Mouse (Mus musculus): Measurements from ENCODE around the gene Snx22. TPM values are rescaled to one million over a fixed set of nuclear protein-coding genes. Genes with fewer than 3 reads are reported as not detected.

Snx22 gene
- polyA plus RNA-seq, 1 experiment from 2014 or later, result 34.9 TPM

DNA sequence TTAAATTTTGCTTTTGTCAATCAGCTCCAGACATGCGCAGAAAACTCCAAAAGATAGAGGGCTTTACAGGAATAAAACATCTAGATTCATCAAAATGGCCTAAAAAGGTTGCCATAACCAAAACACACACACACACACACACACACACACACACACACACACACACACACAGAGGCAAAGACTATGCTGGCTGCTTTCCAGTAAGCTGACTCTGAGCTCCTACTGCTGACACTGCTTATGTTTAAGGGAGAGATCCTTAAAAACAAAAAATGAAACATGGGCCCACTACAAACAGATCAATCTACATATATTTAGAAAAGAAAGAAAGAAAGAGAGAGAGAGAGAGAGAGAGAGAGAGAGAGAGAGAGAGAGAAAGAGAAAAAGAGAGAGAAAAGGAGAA, 16.8 kb downstream of the Snx22 start:
- Histone ChIP-seq H3K27me3 (no peaks in the 10 kb centered on the region), H3K36me3 (replicated peaks) (no peaks in the 10 kb centered on the region), H3K27ac (replicated peaks) (no peak overlapping the region), H3K9me3 (replicated peaks) (0 out of 2 replicates have a peak, but pooled peaks cover 7% of the 10 kb centered on the region), H3K4me2 (no peak overlapping the region), H3K9ac (no peak overlapping the region), H3K4me3 (replicated peaks) (no peak overlapping the region), H3K4me1 (replicated peaks) (no peaks in the 10 kb centered on the region)
- no peak for ATAC-seq (ENCODE audit: insufficient read depth)
- 79% methylated on average over 1 of the region's 1 CpGs for WGBS (ENCODE audit: insufficient replicate concordance)

DNA sequence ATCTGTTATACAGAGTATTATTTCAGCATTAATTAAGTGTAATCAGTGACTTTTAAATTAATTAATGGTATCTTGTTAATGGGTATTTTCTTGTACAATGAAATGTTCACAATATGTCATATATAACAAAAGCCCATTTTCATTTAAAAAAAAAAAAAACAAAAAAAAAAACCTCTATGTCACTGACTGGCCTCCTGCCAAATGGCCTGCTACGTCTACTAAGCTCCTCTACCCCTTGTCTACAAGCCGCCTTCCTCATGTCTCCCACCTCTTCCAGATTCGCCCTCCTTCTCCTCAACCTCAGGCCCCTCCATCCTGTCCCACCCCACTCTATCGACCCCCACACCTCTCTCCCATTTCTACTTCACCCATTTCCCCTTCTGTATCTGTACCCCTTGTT, 18.0 kb downstream of the Snx22 start:
- H3K36me3 ChIP-seq (replicated peaks), result no peaks in the 10 kb centered on the region
- WGBS (ENCODE audit: insufficient replicate concordance), result 50% methylated on average over 4 of the region's 4 CpGs
- no peak overlapping the region for H3K9ac ChIP-seq
- no peak overlapping the region for H3K4me2 ChIP-seq
- H3K9me3 ChIP-seq (replicated peaks), result 0 out of 2 replicates have a peak, but pooled peaks cover 7% of the 10 kb centered on the region
- H3K27me3 ChIP-seq, result no peaks in the 10 kb centered on the region
- no peak overlapping the region for H3K27ac ChIP-seq (replicated peaks)
- H3K4me1 ChIP-seq (replicated peaks), result no peaks in the 10 kb centered on the region
- no peak for ATAC-seq (ENCODE audit: insufficient read depth)
- no peak overlapping the region for H3K4me3 ChIP-seq (replicated peaks)

DNA sequence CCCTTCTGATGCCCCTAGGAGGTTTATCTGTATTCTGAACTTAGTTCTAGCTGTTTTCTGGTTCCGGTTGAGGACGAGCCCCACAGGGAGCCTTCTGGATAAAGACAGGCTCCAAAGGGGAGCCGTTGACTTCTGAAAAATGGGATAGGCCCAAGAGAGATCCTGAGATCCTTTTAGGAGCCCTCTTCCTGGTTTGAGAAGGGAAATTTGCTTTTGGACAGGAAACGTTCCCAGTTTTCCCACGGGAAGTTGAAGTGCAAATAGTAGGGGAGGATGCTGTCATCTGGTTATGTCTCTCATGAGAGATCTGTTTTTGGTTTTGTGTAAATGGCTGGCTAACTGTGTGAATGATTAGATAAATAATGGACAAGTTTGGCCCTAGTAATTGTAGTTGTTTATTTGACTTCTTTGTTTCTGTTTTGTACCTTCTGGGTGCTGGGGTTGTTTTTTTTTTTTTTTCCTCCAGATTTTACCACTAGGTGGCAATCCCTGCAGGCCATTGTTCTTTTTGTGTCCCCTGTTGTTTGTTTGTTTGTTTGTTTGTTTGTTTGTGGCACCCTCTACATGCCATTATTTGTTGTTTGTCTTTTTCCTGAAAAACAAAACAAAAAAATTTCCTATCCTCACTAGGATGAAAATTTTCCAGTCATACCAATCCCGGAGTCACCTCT, 19.5 kb downstream of the Snx22 start:
- Histone ChIP-seq H3K4me2 (no peak overlapping the region), H3K4me1 (replicated peaks) (no peaks in the 10 kb centered on the region), H3K9ac (no peak overlapping the region), H3K9me3 (replicated peaks) (0 out of 2 replicates have a peak, but pooled peaks cover 7% of the 10 kb centered on the region), H3K36me3 (replicated peaks) (no peaks in the 10 kb centered on the region), H3K27me3 (no peaks in the 10 kb centered on the region), H3K27ac (replicated peaks) (no peak overlapping the region), H3K4me3 (replicated peaks) (no peak overlapping the region)
- ATAC-seq (ENCODE audit: insufficient read depth), result no peak
- WGBS (ENCODE audit: insufficient replicate concordance), result 70% methylated on average over 6 of the region's 6 CpGs

DNA sequence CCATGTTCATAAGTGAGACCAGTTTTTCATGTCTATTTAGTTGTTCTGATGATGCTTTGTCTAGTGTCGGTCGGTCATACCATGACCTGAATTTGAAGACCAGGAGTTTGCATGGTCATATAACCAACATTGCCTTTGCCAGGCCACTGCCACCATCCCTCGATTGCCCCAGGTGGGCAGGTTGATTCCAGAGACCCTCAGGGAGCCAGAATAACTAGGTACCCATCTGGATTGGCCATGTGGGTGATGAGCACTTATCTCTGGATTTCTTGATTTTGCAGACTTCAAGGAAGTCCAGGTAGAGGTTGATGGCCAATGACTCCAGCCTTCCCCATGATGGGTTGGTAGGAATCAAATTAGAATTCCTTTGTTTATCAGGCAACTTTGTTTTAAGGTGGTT, 26.3 kb downstream of the Snx22 start:
- ATAC-seq (ENCODE audit: insufficient read depth), result no peak
- H3K9ac ChIP-seq, result no peak overlapping the region
- WGBS (ENCODE audit: insufficient replicate concordance), result 75% methylated on average over 3 of the region's 3 CpGs

DNA sequence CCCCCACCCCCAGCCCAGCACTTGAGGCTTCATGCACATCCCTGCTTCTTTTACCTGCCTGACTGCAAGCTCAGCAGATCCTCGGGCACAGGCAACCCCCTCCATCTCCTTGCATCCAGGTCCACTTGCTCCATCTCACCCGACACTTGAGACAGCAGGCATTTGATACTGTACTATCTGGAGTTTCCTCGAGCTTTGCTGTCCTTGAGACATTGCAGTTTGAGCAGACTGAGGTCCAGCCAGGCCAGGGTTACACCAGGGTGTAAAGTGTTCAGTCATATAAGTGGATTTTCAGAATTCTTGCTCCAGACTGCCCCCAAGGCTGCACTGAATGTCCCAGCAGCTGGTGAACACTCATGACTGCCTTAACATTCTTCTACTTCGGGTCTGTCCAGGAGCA, 27.2 kb downstream of the Snx22 start:
- 65% methylated on average over 4 of the region's 4 CpGs for WGBS (ENCODE audit: insufficient replicate concordance)
- no peak for ATAC-seq (ENCODE audit: insufficient read depth)

More for the DNA sequence above, 26.3 kb downstream of the Snx22 start:
- Histone ChIP-seq H3K36me3 (replicated peaks) (0 out of 2 replicates have a peak, but pooled peaks cover 9% of the 10 kb centered on the region), H3K4me1 (replicated peaks) (no peaks in the 10 kb centered on the region), H3K4me2 (no peak overlapping the region), H3K27me3 (no peaks in the 10 kb centered on the region), H3K4me3 (replicated peaks) (no peak overlapping the region), H3K27ac (replicated peaks) (no peak overlapping the region), H3K9me3 (replicated peaks) (no peaks in the 10 kb centered on the region)

DNA sequence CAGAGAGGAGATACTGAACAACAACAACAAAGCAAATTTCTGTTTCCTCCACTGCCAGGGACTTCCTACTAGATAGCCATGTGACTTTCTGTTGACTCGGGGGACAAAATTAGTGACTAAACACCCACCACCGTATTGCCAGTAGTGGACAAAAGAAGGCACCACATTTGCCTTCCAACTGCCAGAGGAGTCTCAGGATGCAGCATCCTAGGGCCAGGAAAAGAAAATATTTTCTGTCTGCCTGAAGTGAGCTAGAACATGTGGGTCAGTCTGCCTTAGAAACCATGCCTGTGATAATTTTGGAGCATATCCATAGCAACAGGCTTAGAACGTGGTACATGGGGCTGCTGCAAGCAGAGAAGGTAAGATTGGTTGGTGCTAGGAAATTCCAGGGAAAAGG, 28.7 kb downstream of the Snx22 start:
- 60% methylated on average over 3 of the region's 3 CpGs for WGBS (ENCODE audit: insufficient replicate concordance)
- Histone ChIP-seq H3K4me2 (no peak overlapping the region), H3K4me1 (replicated peaks) (no peaks in the 10 kb centered on the region), H3K27ac (replicated peaks) (no peak overlapping the region), H3K36me3 (replicated peaks) (peaks cover 15% of the 10 kb centered on the region; the same call in 1 of the 2 replicates), H3K9me3 (replicated peaks) (no peaks in the 10 kb centered on the region), H3K4me3 (replicated peaks) (no peak overlapping the region), H3K9ac (no peak overlapping the region), H3K27me3 (no peaks in the 10 kb centered on the region)
- no peak for ATAC-seq (ENCODE audit: insufficient read depth)

More for the DNA sequence above, 27.2 kb downstream of the Snx22 start:
- no peak overlapping the region for H3K27ac ChIP-seq (replicated peaks)
- H3K4me2 ChIP-seq, result no peak overlapping the region
- H3K9me3 ChIP-seq (replicated peaks), result no peaks in the 10 kb centered on the region
- 0 out of 2 replicates have a peak, but pooled peaks cover 12% of the 10 kb centered on the region for H3K36me3 ChIP-seq (replicated peaks)
- H3K4me1 ChIP-seq (replicated peaks), result no peaks in the 10 kb centered on the region
- H3K4me3 ChIP-seq (replicated peaks), result no peak overlapping the region
- no peak overlapping the region for H3K9ac ChIP-seq
- no peaks in the 10 kb centered on the region for H3K27me3 ChIP-seq

DNA sequence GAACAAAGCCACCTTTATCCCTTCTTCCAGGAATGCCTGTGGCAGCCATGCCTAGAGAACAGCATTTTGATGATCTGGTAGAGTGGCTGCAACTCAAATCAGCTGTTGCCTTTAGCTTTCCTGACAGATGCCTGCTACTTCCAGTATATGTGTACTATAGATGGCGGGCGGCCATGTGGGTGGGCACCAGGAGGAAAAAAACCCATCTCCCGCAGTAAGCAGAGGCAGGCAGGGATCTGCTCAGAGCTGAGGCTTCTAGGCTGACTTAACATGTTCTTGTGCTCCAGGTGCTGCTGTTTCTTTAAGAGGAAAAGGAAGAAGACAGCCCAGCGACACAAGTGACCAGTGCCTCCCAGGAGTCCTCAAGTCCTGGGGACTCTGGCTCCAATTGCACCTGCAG, 30.2 kb downstream of the Snx22 start:
- ATAC-seq (ENCODE audit: insufficient read depth), result no peak
- Histone ChIP-seq H3K9me3 (replicated peaks) (no peaks in the 10 kb centered on the region), H3K4me2 (no peak overlapping the region), H3K4me1 (replicated peaks) (no peaks in the 10 kb centered on the region), H3K27ac (replicated peaks) (no peak overlapping the region), H3K9ac (no peak overlapping the region), H3K4me3 (replicated peaks) (no peak overlapping the region), H3K36me3 (replicated peaks) (peaks cover 19% of the 10 kb centered on the region; the same call in 1 of the 2 replicates), H3K27me3 (no peaks in the 10 kb centered on the region)
- WGBS (ENCODE audit: insufficient replicate concordance), result 77% methylated on average over 4 of the region's 4 CpGs

DNA sequence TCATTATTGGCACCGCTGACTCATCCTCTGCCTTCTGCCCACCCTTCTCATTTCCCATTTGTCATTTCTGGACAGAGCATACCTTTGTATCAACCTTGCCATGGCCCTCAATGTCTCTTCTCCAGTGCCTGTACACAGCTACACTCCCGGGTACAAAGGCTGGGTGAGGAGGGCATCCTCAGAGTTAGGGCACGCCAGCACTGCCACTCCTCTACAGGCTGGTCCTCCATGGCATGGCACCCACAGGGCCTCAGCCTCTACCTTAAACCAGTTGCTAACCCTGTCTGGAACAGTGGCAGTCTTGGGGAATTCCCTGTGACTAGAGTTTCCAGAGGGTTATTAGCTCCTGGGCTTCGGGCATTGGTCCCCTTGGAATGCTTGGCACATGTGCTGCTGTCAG, 30.9 kb downstream of the Snx22 start:
- Histone ChIP-seq H3K27ac (replicated peaks) (no peak overlapping the region), H3K27me3 (no peaks in the 10 kb centered on the region), H3K9me3 (replicated peaks) (no peaks in the 10 kb centered on the region), H3K4me2 (no peak overlapping the region), H3K36me3 (replicated peaks) (peaks cover 19% of the 10 kb centered on the region; the same call in 1 of the 2 replicates), H3K9ac (no peak overlapping the region), H3K4me3 (replicated peaks) (no peak overlapping the region), H3K4me1 (replicated peaks) (no peaks in the 10 kb centered on the region)
- ATAC-seq (ENCODE audit: insufficient read depth), result no peak
- whole genome bisulfite sequencing (ENCODE audit: insufficient replicate concordance), result 86% methylated on average over 4 of the region's 4 CpGs

DNA sequence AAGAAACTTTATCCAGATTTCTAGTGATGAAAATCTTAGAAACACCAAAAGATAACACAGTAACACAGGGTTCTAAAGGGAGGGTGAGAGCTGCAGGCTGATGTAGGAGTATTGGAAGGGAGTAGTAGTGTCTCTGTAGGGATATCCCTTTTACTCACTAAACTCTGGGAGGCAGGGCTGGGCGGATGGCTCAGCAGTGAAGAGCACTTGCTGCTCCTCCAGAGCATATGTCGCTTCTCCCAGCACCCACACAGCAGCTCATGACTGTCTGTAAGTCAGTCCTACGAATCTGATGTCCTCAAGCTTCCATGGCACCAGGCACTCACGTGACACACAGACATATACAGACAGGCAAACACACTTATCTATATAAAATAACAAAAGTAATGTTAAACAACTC, 31.4 kb downstream of the Snx22 start:
- ATAC-seq (ENCODE audit: insufficient read depth), result no peak
- WGBS (ENCODE audit: insufficient replicate concordance), result 75% methylated on average over 4 of the region's 4 CpGs
- H3K36me3 ChIP-seq (replicated peaks), result peaks cover 19% of the 10 kb centered on the region; the same call in 1 of the 2 replicates

DNA sequence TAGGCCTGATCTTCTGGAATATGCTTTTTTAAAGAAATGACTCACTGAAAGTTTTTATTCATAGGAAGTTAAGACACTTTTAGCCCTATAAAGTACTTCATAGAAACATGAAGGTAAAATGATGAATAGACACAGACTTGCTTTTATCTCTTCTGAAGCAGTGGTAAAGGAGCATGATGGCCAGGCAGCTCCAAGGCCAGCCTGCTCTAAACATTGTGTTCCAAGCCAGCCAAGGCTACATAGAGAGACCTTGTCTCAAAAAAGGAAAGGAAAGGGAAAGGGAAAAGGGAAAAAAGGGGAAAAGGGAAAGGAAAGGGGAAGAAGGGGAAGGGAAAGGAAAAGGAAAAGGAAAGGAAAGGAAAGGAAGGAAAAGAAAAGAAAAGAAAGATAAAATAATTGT, 48.9 kb downstream of the Snx22 start:
- Histone ChIP-seq H3K4me2 (no peak overlapping the region), H3K36me3 (replicated peaks) (peaks cover 12% of the 10 kb centered on the region; the same call in 1 of the 2 replicates), H3K4me1 (replicated peaks) (no peaks in the 10 kb centered on the region), H3K9me3 (replicated peaks) (no peaks in the 10 kb centered on the region), H3K27ac (replicated peaks) (no peak overlapping the region), H3K27me3 (no peaks in the 10 kb centered on the region), H3K9ac (no peak overlapping the region), H3K4me3 (replicated peaks) (no peak overlapping the region)
- ATAC-seq (ENCODE audit: insufficient read depth), result no peak

More for the DNA sequence above, 31.4 kb downstream of the Snx22 start:
- Histone ChIP-seq H3K9ac (no peak overlapping the region), H3K4me1 (replicated peaks) (no peaks in the 10 kb centered on the region), H3K4me2 (no peak overlapping the region), H3K9me3 (replicated peaks) (no peaks in the 10 kb centered on the region), H3K4me3 (replicated peaks) (no peak overlapping the region), H3K27ac (replicated peaks) (no peak overlapping the region), H3K27me3 (no peaks in the 10 kb centered on the region)
